Mouse (Mus musculus) midbrain, embryonic 14.5 days (tissue): ENCODE measurements around the gene Taar7d. TPM values are rescaled to one million over a fixed set of nuclear protein-coding genes. Genes with fewer than 3 reads are reported as not detected.
A peak's percentile ranks its signal among the peaks of the same experiment; 100 is the strongest.

Experiments
- ATAC-seq: fragments of 200-750 bp; cut with Nextera tagmentation; 2 replicates; pipeline ENCODE4 v1.8.0; 2017; ENCODE audit warnings: moderate number of reproducible peaks, moderate library complexity; ENCODE audit not compliant: low FRiP score, low TSS enrichment
- DNase-seq: peaks from one replicate; pipeline ENCODE4 v3.0.0-alpha.2; 2015
- H3K27ac ChIP-seq: fragments of 300-500 bp; sonication (generic); replicated peaks from 2 replicates; pipeline ENCODE4 v1.5.1; 2014; ENCODE audit warnings: mild to moderate bottlenecking, low read depth, low read length, moderate library complexity
- H3K27me3 ChIP-seq: fragments of 300-500 bp; sonication (generic); 2 replicates; pipeline ENCODE4 v1.6.1; 2014; ENCODE audit warnings: low read length, control low read depth, mixed read lengths; ENCODE audit not compliant: control insufficient read depth, insufficient read depth
- H3K36me3 ChIP-seq: fragments of 300-500 bp; sonication (generic); 2 replicates; pipeline ENCODE4 v1.6.1; 2014; ENCODE audit warnings: low read length, control low read depth; ENCODE audit not compliant: control insufficient read depth, insufficient read depth
- H3K4me1 ChIP-seq: fragments of 300-500 bp; sonication (generic); 2 replicates; pipeline ENCODE4 v1.6.1; 2014; ENCODE audit warnings: mild to moderate bottlenecking, antibody characterized with exemption, low read length, control low read depth; ENCODE audit not compliant: control insufficient read depth, insufficient read depth
- H3K4me2 ChIP-seq: fragments of 300-500 bp; sonication (generic); 2 replicates; pipeline ENCODE4 v1.6.1; 2014; ENCODE audit warnings: mild to moderate bottlenecking, low read length, moderate library complexity
- H3K4me3 ChIP-seq: fragments of 300-500 bp; sonication (generic); replicated peaks from 2 replicates; pipeline ENCODE4 v1.5.1; 2014; ENCODE audit warnings: low read depth, low read length
- H3K9ac ChIP-seq: fragments of 300-500 bp; sonication (generic); replicated peaks from 2 replicates; pipeline ENCODE4 v1.6.1; 2014; ENCODE audit warnings: mild to moderate bottlenecking, low read length, moderate library complexity
- H3K9me3 ChIP-seq: fragments of 300-500 bp; sonication (generic); 2 replicates; pipeline ENCODE4 v1.6.1; 2016; ENCODE audit warnings: low read length, control low read depth, mixed read lengths; ENCODE audit not compliant: control insufficient read depth
- WGBS: fragments of 180-500 bp; shearing (Covaris S2); extraction: QIAGEN DNeasy Blood & Tissue Kit; methylation state at CpG from one replicate; pipeline ENCODE4 v1.1.7; 2014; 5-methylcytosine and 5-hydroxymethylcytosine counted together
- polyA plus RNA-seq: library from polyadenylated mRNA; unstranded; fragments of >200 nt; fragmentation: Nextera tagmentation; extraction: Ambion mirVana; gene quantifications from 2 replicates; pipeline ENCODE4 v1.2.1, GENCODE M21; 2014

The Taar7d gene
- not detected in 2 replicates for polyA plus RNA-seq

DNA sequence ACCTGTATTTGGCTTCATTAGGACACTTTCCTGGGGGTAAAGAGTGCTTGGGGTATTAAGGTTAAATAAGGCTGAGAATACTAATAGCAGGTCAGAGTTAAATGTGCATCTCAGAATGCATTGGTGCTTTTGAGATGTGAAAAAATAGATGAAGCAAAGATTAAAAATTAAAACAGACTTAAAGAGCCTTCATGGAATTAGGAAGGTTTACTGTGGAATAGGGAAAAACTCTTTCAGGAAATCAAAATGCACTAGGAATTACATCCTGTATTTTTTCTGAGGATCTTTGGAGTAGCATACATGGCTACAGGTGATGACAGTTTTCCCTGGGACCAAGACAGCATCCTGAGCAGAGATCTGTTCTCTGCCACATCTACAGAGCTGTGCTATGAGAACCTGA, at the start of gene Taar7d:
Gene Taar7d (plus strand): TSS at position 301 of the 400 bp plus-strand sequence.
- ATAC-seq, result no peak
- Histone ChIP-seq H3K36me3 (no peaks in the 10 kb centered on the region), H3K27ac (no peak within 1 kb of the TSS), H3K4me3 (no peak within 1 kb of the TSS), H3K27me3 (no peaks in the 10 kb centered on the region), H3K9me3 (no peaks in the 10 kb centered on the region), H3K4me2 (no peak within 1 kb of the TSS), H3K4me1 (no peaks in the 10 kb centered on the region), H3K9ac (no peak within 1 kb of the TSS)
- no peak for DNase-seq

DNA sequence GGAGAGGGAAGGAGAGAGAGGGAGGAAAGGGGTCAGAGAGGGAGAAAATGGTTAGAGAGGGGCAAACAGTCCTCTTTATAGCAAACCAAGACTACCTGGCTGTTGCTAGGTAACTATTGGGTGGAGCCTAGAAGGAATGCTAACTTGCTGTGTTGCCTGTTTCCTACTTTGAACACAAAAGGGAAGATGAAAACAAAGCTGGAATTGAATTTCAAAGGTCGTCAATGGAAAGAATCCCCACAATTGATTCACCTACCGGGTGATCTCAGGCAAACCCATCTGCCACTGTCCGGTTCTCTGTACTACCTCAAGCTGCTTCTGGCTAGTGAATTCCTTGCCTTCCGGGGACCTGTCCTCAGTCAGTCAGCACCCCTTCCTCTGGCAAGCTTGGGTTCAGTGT, 49.1 kb upstream of the Taar7d start:
- H3K9me3 ChIP-seq, result no peaks in the 10 kb centered on the region
- DNase-seq (no peak), ATAC-seq (no peak)
- no peak overlapping the region for H3K4me3 ChIP-seq
- no peaks in the 10 kb centered on the region for H3K27me3 ChIP-seq
- 39% methylated on average over 4 of the region's 4 CpGs for WGBS
- no peak overlapping the region for H3K27ac ChIP-seq
- no peaks in the 10 kb centered on the region for H3K36me3 ChIP-seq
- H3K4me2 ChIP-seq, result no peak overlapping the region
- no peaks in the 10 kb centered on the region for H3K4me1 ChIP-seq
- no peak overlapping the region for H3K9ac ChIP-seq

GRCm38 (mm10) chr10:23978901-23979705, 47.9 kb upstream of the Taar7d start:
- DNase-seq (peak; percentile 83), ATAC-seq (peak; percentile 55; the same call in 1 of the 2 replicates)
- Histone ChIP-seq H3K27ac (no peak overlapping the region), H3K4me3 (no peak overlapping the region), H3K9me3 (no peaks in the 10 kb centered on the region), H3K9ac (no peak overlapping the region), H3K4me1 (no peaks in the 10 kb centered on the region), H3K27me3 (no peaks in the 10 kb centered on the region), H3K4me2 (no peak overlapping the region), H3K36me3 (no peaks in the 10 kb centered on the region)
- 45% methylated on average over 16 of the region's 16 CpGs for WGBS

DNA sequence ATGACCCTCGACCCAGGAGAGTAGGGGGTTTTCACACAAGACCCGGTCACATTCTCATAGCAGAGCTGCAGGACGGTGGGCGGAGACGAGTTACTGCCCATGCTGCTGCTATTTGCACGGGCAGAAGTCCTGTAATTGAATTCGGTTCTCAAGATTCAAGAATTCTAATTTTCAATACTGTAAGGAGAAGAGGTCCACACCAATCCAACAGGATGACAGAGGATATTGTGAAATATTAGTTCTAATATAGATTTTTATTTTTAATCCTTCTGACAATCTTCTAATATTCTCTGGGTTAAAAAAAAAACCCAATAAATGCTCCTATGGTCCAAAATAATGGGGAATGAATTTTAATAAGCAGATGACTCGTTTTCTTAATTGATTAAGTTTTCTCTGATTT, 41.5 kb upstream of the Taar7d start, which contains the start of gene Taar6:
Gene Taar6 (minus strand): TSS at position 101 of the 400 bp plus-strand sequence.
- WGBS, result 74% methylated on average over 8 of the region's 8 CpGs
- Histone ChIP-seq H3K9me3 (no peaks in the 10 kb centered on the region), H3K4me3 (no peak within 1 kb of the TSS), H3K27ac (no peak within 1 kb of the TSS), H3K27me3 (no peaks in the 10 kb centered on the region), H3K4me2 (no peak within 1 kb of the TSS), H3K36me3 (no peaks in the 10 kb centered on the region), H3K4me1 (no peaks in the 10 kb centered on the region), H3K9ac (no peak within 1 kb of the TSS)
- DNase-seq (no peak), ATAC-seq (no peak)

- H3K36me3 ChIP-seq, result no peaks in the 10 kb centered on the region
- no peak overlapping the region for H3K27ac ChIP-seq
- no peaks in the 10 kb centered on the region for H3K9me3 ChIP-seq
- H3K4me3 ChIP-seq, result no peak overlapping the region
- WGBS, result 80% methylated on average over 5 of the region's 5 CpGs
- no peaks in the 10 kb centered on the region for H3K4me1 ChIP-seq
- no peak overlapping the region for H3K9ac ChIP-seq
- H3K27me3 ChIP-seq, result no peaks in the 10 kb centered on the region
- no peak for ATAC-seq
- H3K4me2 ChIP-seq, result no peak overlapping the region
- DNase-seq, result no peak
Measured at GRCm38 (mm10) chr10:23986419-23986818, 40.6 kb upstream of the Taar7d start.

DNA sequence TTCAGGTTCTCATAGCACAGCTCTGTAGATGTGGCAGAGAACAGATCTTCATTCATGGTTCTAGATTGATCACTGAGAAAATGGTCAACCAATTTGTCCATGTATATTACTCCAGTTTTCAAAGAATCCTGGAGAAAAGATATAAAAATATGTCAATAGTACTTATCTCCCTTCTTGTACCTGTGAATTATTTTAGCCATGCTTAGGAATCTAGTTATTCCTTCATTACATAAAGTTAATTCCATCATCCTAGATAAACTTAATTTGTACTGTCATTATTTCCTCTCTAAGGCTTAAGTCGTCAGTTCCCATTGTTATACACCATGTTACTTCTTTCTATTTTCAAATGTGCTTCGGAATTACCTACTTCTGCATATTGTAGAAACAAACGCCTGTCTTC, 33.6 kb upstream of the Taar7d start, which contains the start of gene Taar7a:
Gene Taar7a (minus strand): TSS at position 101 of the 400 bp plus-strand sequence.
- no peak for DNase-seq
- H3K4me2 ChIP-seq, result no peak within 1 kb of the TSS
- 69% methylated on average over 3 of the region's 3 CpGs for WGBS
- no peak within 1 kb of the TSS for H3K27ac ChIP-seq
- H3K4me3 ChIP-seq, result no peak within 1 kb of the TSS
- no peak for ATAC-seq
- H3K27me3 ChIP-seq, result no peaks in the 10 kb centered on the region
- H3K4me1 ChIP-seq, result no peaks in the 10 kb centered on the region
- H3K36me3 ChIP-seq, result no peaks in the 10 kb centered on the region
- H3K9me3 ChIP-seq, result no peaks in the 10 kb centered on the region
- no peak within 1 kb of the TSS for H3K9ac ChIP-seq

DNA sequence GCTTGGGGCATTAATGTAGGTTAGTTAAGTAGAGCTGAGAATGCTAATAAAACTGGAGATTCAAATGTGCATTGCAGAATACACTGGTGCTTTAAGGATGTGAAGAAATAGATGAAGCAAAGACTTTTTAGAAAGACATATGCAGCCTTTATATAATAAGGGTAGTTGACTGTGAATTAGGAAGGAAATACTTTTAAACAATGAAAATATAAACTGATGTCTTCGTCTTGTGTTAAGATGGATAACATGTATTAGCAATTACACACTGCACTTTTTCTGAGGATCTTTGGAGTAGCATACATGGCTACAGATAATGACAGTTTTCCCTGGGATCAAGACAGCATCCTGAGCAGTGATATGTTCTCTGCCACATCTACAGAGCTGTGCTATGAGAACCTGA, 27.4 kb upstream of the Taar7d start, which contains the start of gene Taar7b:
Gene Taar7b (plus strand): TSS at position 301 of the 400 bp plus-strand sequence.
- no peak for ATAC-seq
- WGBS, result 93% methylated on average over 1 of the region's 1 CpGs
- no peak for DNase-seq
- Histone ChIP-seq H3K27ac (no peak within 1 kb of the TSS), H3K4me3 (no peak within 1 kb of the TSS), H3K4me1 (no peaks in the 10 kb centered on the region), H3K9ac (no peak within 1 kb of the TSS), H3K36me3 (no peaks in the 10 kb centered on the region), H3K4me2 (no peak within 1 kb of the TSS), H3K27me3 (no peaks in the 10 kb centered on the region), H3K9me3 (no peaks in the 10 kb centered on the region)

DNA sequence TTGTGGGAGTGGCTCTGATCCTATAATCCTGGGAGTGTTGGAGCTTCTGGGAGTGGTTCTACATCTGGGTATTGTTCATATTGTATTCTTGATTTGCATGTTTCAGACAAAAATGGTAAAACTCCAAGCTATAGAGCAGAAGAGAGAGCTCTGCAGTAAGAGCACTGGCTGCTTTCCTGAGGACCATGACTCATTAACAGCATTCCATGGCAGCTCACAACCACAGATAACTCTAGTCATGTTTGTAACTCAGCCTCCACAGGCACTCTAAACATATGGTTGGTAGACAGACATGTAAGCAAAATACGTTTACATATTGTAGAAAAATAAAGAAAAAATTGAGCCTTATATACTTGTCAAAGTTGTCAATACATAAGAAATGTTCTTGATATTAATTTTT, 20.6 kb upstream of the Taar7d start:
- Histone ChIP-seq H3K9me3 (no peaks in the 10 kb centered on the region), H3K27me3 (no peaks in the 10 kb centered on the region), H3K36me3 (no peaks in the 10 kb centered on the region), H3K4me3 (no peak overlapping the region), H3K9ac (no peak overlapping the region), H3K4me2 (no peak overlapping the region), H3K27ac (no peak overlapping the region), H3K4me1 (no peaks in the 10 kb centered on the region)
- 77% methylated on average over 1 of the region's 1 CpGs for WGBS
- no peak for DNase-seq
- ATAC-seq, result no peak

DNA sequence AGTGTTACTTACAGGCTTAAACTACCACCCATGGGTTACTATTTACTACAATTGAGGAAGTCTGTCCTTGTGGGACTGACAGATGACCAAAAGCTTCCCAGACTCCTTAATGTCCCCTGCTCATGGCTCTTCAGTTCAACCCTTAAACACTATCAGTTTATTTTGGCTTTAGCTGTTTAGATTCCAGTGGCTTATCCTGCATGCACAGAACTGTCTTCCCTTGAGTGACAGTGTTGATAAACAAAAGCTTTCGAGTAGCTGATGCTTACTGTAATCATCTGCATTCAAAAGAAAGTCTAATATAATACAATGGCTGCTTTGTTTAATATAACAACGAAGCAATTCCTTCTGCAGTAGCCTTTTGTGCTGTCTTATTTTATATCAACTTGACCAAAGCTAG, 20.0 kb upstream of the Taar7d start:
- H3K4me2 ChIP-seq, result no peak overlapping the region
- WGBS, result 58% methylated on average over 2 of the region's 2 CpGs
- ATAC-seq (no peak), DNase-seq (no peak)
- H3K36me3 ChIP-seq, result no peaks in the 10 kb centered on the region
- H3K4me1 ChIP-seq, result no peaks in the 10 kb centered on the region
- no peak overlapping the region for H3K27ac ChIP-seq
- H3K9me3 ChIP-seq, result no peaks in the 10 kb centered on the region
- no peak overlapping the region for H3K4me3 ChIP-seq
- no peak overlapping the region for H3K9ac ChIP-seq
- H3K27me3 ChIP-seq, result no peaks in the 10 kb centered on the region
